Mouse (Mus musculus): ENCODE results near the gene Lrrfip1. TPM values are rescaled to one million over a fixed set of nuclear protein-coding genes. Genes with fewer than 3 reads are reported as not detected.

Lrrfip1 gene
- polyA plus RNA-seq, 1 experiment from 2014 or later: 65.4 TPM

- no peak overlapping the region for H3K27ac ChIP-seq
- H3K9me3 ChIP-seq: no peaks in the 10 kb centered on the region
- ATAC-seq (ENCODE audit: insufficient read depth, low FRiP score, low read depth): no peak
- WGBS: 79% methylated on average over 3 of the region's 3 CpGs
- no peak overlapping the region for H3K9ac ChIP-seq
- H3K4me3 ChIP-seq (replicated peaks): no peak overlapping the region
- H3K4me1 ChIP-seq: peaks cover 11% of the 10 kb centered on the region
- H3K4me2 ChIP-seq: no peak overlapping the region
- H3K27me3 ChIP-seq (replicated peaks): no peaks in the 10 kb centered on the region
- H3K36me3 ChIP-seq: no peaks in the 10 kb centered on the region
Measured at GRCm38 (mm10) chr1:91011336-91011735, 12.8 kb downstream of the Lrrfip1 start.

DNA sequence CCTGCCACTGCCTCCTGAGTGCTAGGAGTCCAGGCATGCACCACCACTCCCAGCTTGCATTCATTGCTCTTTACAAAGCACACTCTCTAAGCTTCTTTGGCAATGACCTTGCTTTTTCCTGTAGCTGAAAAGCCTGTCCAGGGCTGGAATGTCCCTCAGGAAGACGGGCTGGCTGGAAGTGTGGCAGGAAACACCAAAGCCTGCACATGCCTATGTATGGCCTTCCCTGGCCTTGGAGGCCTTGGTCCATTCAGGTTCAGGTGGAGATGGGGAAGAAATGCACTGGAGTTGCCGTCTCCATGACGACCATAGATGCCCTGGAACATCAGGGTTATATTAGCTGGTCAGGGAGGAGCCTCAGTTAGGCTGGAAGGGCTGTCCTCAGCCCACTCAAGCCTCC lies 15.3 kb downstream of the Lrrfip1 start:
- Histone ChIP-seq H3K9me3 (no peaks in the 10 kb centered on the region), H3K36me3 (no peaks in the 10 kb centered on the region), H3K27ac (0 out of 2 replicates have a peak overlapping the region, but pooled peaks have one; percentile 26), H3K9ac (no peak overlapping the region), H3K4me2 (no peak overlapping the region), H3K27me3 (replicated peaks) (no peaks in the 10 kb centered on the region), H3K4me3 (replicated peaks) (no peak overlapping the region), H3K4me1 (peaks cover 18% of the 10 kb centered on the region)
- no peak for ATAC-seq (ENCODE audit: insufficient read depth, low FRiP score, low read depth)
- 68% methylated on average over 3 of the region's 3 CpGs for WGBS

DNA sequence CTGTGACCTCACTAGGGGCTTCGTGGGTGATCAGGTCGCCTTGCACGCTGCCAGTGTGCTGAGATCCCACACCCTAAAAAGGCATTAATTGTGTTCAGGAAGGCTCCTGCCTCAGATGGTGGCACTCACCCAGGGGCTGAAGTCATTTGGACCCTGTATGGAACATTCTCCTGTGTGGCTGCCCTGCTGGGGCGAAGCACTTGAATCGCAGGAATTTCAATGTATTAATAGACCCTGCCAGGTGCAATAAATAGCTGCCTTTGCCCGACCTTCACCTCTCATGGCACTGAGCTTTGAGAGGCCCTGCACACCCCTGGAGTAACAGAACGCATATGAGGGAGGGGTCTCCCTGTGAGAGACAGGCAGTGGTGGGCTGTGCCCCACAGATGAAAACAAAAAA lies 17.0 kb downstream of the Lrrfip1 start:
- H3K4me2 ChIP-seq: no peak overlapping the region
- H3K9me3 ChIP-seq: no peaks in the 10 kb centered on the region
- no peak overlapping the region for H3K4me3 ChIP-seq (replicated peaks)
- H3K36me3 ChIP-seq: no peaks in the 10 kb centered on the region; the same call in 1 of the 2 replicates
- 61% methylated on average over 7 of the region's 7 CpGs for WGBS
- no peak for ATAC-seq (ENCODE audit: insufficient read depth, low FRiP score, low read depth)
- no peak overlapping the region for H3K9ac ChIP-seq
- peaks cover 18% of the 10 kb centered on the region for H3K4me1 ChIP-seq
- H3K27ac ChIP-seq: no peak overlapping the region
- H3K27me3 ChIP-seq (replicated peaks): no peaks in the 10 kb centered on the region

DNA sequence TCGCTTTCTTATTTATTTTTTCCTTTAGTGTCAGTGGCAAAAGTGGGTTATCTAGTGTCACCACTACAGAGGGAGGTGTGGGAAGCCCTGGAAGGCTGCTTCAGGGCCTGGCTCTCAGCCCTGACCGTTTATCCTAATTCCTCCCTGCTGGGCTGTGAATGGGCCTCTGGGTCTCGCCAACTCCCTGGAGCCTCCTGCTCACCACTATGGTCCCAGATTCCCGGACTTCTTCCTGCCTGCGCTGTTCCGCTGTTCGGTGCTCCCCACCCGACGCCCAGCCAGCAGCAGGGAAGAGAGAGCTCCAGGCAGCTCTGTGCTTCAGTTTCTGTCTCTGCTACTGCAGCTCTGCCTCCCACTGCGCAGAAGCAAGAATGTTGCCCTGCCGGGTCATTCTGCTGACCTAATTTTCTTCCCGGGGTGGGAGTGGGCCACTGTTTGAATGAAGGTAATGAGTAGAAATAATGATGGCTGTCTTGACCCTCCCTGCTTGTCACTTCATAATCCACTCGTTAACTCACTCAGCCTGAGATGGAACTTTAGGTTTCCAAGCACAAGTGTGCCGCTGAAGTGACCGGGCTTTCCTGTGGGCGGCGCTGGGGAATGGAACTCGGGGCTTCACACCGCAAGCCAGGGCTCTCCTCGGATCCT lies 18.7 kb downstream of the Lrrfip1 start:
- 15% methylated on average over 20 of the region's 20 CpGs for WGBS
- Histone ChIP-seq H3K4me1 (peaks cover 14% of the 10 kb centered on the region), H3K9me3 (no peaks in the 10 kb centered on the region), H3K36me3 (no peaks in the 10 kb centered on the region; the same call in 1 of the 2 replicates), H3K27me3 (replicated peaks) (no peaks in the 10 kb centered on the region), H3K9ac (no peak overlapping the region), H3K4me2 (peak overlapping the region; percentile 22), H3K27ac (peak overlapping the region; percentile 48), H3K4me3 (replicated peaks) (0 out of 2 replicates have a peak overlapping the region, but pooled peaks have one; percentile 8)
- no peak; the same call in 1 of the 2 replicates for ATAC-seq (ENCODE audit: insufficient read depth, low FRiP score, low read depth)

DNA sequence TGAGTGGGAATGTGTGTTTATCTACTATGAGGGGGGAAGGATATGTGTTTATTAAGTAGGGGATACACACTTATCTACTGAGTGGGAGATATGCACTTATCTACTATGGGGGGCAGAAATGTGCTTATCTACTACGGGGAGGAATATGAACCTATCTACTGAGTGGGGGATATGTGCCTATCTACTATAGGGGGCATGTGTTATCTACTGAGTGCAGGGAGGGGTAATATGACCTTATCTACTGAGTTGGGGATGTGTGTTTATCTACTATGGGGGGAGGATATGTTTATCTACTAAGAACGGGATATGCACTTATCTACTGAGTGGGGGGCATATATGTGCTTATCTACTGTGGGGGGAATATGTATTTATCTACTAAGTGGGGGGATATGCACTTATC lies 20.8 kb downstream of the Lrrfip1 start:
- ATAC-seq (ENCODE audit: insufficient read depth, low FRiP score, low read depth): no peak
- 69% methylated on average over 2 of the region's 2 CpGs for WGBS
- no peaks in the 10 kb centered on the region; the same call in 1 of the 2 replicates for H3K36me3 ChIP-seq
- no peaks in the 10 kb centered on the region for H3K9me3 ChIP-seq
- H3K9ac ChIP-seq: no peak overlapping the region
- H3K4me2 ChIP-seq: no peak overlapping the region
- H3K27me3 ChIP-seq (replicated peaks): no peaks in the 10 kb centered on the region
- H3K4me3 ChIP-seq (replicated peaks): no peak overlapping the region
- peaks cover 20% of the 10 kb centered on the region for H3K4me1 ChIP-seq
- H3K27ac ChIP-seq: no peak overlapping the region

DNA sequence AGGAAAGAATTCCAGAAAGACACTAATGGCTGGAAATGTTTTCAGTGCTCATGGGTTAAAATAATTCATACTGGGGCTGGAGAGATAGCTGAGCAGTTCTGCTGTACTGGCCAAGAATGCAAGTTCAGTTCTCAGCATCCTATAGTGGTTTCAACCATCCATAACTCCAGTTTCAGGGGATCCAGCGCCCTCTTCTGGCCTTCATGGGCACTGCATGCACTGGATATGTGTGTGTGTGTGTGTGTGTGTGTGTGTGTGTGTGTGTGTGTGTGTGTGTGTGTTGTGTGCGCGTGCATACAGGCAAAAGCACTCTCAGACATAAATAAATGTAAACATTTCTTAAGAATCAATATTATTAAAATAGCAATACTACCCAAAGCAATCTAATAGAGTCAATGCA lies 22.8 kb downstream of the Lrrfip1 start:
- no peak overlapping the region for H3K4me3 ChIP-seq (replicated peaks)
- no peaks in the 10 kb centered on the region; the same call in 1 of the 2 replicates for H3K36me3 ChIP-seq
- ATAC-seq (ENCODE audit: insufficient read depth, low FRiP score, low read depth): no peak
- no peak overlapping the region for H3K27ac ChIP-seq
- H3K4me1 ChIP-seq: peaks cover 17% of the 10 kb centered on the region
- WGBS: 63% methylated on average over 3 of the region's 3 CpGs
- no peak overlapping the region for H3K4me2 ChIP-seq
- no peaks in the 10 kb centered on the region for H3K27me3 ChIP-seq (replicated peaks)
- H3K9me3 ChIP-seq: no peaks in the 10 kb centered on the region
- no peak overlapping the region for H3K9ac ChIP-seq

GRCm38 (mm10) chr1:91022157-91022895 lies 23.8 kb downstream of the Lrrfip1 start:
- Histone ChIP-seq H3K27ac (0 out of 2 replicates have a peak overlapping the region, but pooled peaks have one; percentile 78), H3K36me3 (no peaks in the 10 kb centered on the region; the same call in 1 of the 2 replicates), H3K4me3 (replicated peaks) (no peak overlapping the region), H3K4me2 (no peak overlapping the region), H3K4me1 (peaks cover 12% of the 10 kb centered on the region; the same call in 1 of the 2 replicates), H3K9ac (no peak overlapping the region), H3K9me3 (no peaks in the 10 kb centered on the region), H3K27me3 (replicated peaks) (no peaks in the 10 kb centered on the region)
- no peak for ATAC-seq (ENCODE audit: insufficient read depth, low FRiP score, low read depth)
- 58% methylated on average over 11 of the region's 11 CpGs for WGBS

DNA sequence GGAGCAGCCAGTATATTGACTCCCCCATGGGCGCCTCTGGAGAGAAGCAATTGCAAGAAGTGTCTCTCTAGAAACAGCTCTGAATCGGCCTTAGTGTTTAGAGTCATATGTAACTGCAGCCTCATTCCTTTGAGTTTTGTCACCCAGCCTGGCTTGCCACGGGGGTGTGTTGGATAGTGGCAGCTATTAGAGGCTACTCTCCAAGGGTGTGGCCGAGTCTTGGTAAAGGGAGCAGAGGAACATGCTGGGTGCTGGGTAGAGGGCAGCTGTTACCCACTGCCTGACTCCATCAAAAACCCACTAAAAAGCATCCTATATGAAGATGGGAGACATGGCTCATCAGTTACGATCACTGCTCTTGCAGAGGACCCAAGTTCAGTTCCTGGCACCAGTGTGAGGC lies 24.7 kb downstream of the Lrrfip1 start:
- 70% methylated on average over 5 of the region's 5 CpGs for WGBS
- Histone ChIP-seq H3K4me2 (no peak overlapping the region), H3K9me3 (no peaks in the 10 kb centered on the region), H3K27ac (peak overlapping the region; percentile 78), H3K4me1 (peaks cover 8% of the 10 kb centered on the region; the same call in 1 of the 2 replicates), H3K4me3 (replicated peaks) (no peak overlapping the region), H3K9ac (no peak overlapping the region), H3K36me3 (no peaks in the 10 kb centered on the region; the same call in 1 of the 2 replicates), H3K27me3 (replicated peaks) (no peaks in the 10 kb centered on the region)
- no peak for ATAC-seq (ENCODE audit: insufficient read depth, low FRiP score, low read depth)

- H3K4me2 ChIP-seq: no peak overlapping the region
- H3K27me3 ChIP-seq (replicated peaks): no peaks in the 10 kb centered on the region
- peaks cover 8% of the 10 kb centered on the region; the same call in 1 of the 2 replicates for H3K4me1 ChIP-seq
- WGBS: 57% methylated on average over 9 of the region's 9 CpGs
- H3K36me3 ChIP-seq: no peaks in the 10 kb centered on the region; the same call in 1 of the 2 replicates
- no peaks in the 10 kb centered on the region for H3K9me3 ChIP-seq
- ATAC-seq (ENCODE audit: insufficient read depth, low FRiP score, low read depth): peak; percentile 64; the same call in 1 of the 2 replicates
- H3K4me3 ChIP-seq (replicated peaks): no peak overlapping the region
- peak overlapping the region; percentile 78 for H3K27ac ChIP-seq
- no peak overlapping the region for H3K9ac ChIP-seq
Measured at GRCm38 (mm10) chr1:91023960-91024359, 25.4 kb downstream of the Lrrfip1 start.

- WGBS: 63% methylated on average over 3 of the region's 3 CpGs
- H3K9ac ChIP-seq: no peak overlapping the region
- no peak overlapping the region for H3K4me2 ChIP-seq
- H3K27ac ChIP-seq: peak overlapping the region; percentile 49
- H3K4me3 ChIP-seq (replicated peaks): no peak overlapping the region
- no peaks in the 10 kb centered on the region for H3K9me3 ChIP-seq
- H3K27me3 ChIP-seq (replicated peaks): no peaks in the 10 kb centered on the region
- H3K4me1 ChIP-seq: peaks cover 8% of the 10 kb centered on the region; the same call in 1 of the 2 replicates
- H3K36me3 ChIP-seq: no peaks in the 10 kb centered on the region; the same call in 1 of the 2 replicates
- no peak for ATAC-seq (ENCODE audit: insufficient read depth, low FRiP score, low read depth)
Measured at GRCm38 (mm10) chr1:91024464-91024863, 25.9 kb downstream of the Lrrfip1 start.

DNA sequence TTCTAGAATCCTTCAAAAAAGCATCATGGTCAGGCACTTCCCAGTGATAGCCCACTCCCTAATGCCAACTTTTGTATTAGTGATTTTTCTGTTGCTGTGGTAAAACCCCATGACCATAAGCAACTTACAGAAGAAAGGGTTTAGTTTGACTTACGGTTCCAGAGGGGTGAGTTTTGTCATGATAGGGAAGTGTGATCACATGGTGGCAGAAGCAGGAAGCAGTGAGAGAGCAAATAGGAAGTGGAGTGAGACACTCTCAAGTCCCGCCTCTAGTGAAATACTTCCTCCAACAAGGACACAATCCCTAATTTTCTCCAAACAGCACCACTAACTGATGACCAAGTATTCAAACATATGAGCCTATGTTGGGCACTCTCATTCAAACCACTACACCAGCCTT lies 28.4 kb downstream of the Lrrfip1 start:
- Histone ChIP-seq H3K4me3 (replicated peaks) (no peak overlapping the region), H3K4me1 (peaks cover 14% of the 10 kb centered on the region; the same call in 1 of the 2 replicates), H3K9me3 (no peaks in the 10 kb centered on the region), H3K27ac (no peak overlapping the region), H3K9ac (no peak overlapping the region), H3K27me3 (replicated peaks) (no peaks in the 10 kb centered on the region), H3K4me2 (no peak overlapping the region), H3K36me3 (no peaks in the 10 kb centered on the region)
- ATAC-seq (ENCODE audit: insufficient read depth, low FRiP score, low read depth): no peak
- 87% methylated on average over 2 of the region's 2 CpGs for WGBS

- Histone ChIP-seq H3K4me2 (no peak overlapping the region), H3K4me3 (replicated peaks) (no peak overlapping the region), H3K27ac (no peak overlapping the region), H3K4me1 (peaks cover 11% of the 10 kb centered on the region; the same call in 1 of the 2 replicates), H3K27me3 (replicated peaks) (no peaks in the 10 kb centered on the region), H3K9me3 (no peaks in the 10 kb centered on the region), H3K36me3 (no peaks in the 10 kb centered on the region), H3K9ac (no peak overlapping the region)
- no peak for ATAC-seq (ENCODE audit: insufficient read depth, low FRiP score, low read depth)
- WGBS: 74% methylated on average over 1 of the region's 1 CpGs
Measured at GRCm38 (mm10) chr1:91030383-91030782, 31.8 kb downstream of the Lrrfip1 start.
